Mouse (Mus musculus): ENCODE data around the gene Pum2. TPM values are rescaled to one million over a fixed set of nuclear protein-coding genes. Genes with fewer than 3 reads are reported as not detected.

Pum2 gene
- total RNA-seq, 2 experiments from 2014 or later, result 116 to 149 TPM

DNA sequence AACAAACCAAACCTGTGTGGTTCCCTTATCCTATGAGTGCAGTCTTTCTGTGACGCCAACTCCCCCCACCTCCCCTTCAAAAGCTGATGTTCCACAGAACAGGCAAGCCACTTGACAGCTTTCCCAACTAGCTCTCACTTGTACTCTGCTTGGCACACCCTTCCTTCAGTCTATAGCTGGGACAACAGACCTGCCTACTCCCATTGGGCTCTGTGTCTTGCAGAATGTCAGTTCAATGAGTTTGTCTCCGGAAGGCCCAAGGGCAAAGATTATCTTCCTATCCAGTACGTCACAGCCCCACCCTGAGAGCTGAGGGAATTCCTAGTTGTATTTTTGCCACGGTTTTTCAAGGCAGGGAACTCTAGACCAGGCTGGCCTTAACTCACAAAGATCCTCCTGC, 85.2 kb downstream of the Pum2 start:
- DNase-seq (ENCODE audit: low spot score in 2 of 2), result peak in 1 of 2 experiments; percentile 1

DNA sequence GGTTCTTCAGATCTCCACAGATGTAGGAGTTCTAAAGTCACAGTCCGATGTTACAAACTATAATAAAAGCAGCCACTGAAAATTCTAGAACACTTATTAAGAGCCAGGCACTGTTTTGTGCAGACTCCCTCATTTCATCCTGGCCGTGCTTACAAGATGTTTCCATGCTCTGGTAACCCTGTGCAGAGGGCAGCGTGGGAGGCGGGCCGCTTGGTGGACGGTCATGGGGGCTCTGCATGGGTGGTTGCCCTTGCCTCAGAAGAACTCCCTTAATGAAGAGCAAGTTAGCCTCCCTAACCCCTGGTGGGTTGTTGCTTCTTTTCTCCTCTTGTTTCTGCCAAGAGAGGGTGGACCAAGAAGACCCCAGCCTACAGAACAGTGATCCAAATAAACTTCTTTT, 85.8 kb downstream of the Pum2 start:
- no peak for DNase-seq (ENCODE audit: low spot score in 2 of 2)

GRCm38 (mm10) chr12:8760561-8760960, 86.6 kb downstream of the Pum2 start:
- no peak for DNase-seq (ENCODE audit: low spot score in 2 of 2)

GRCm38 (mm10) chr12:8761058-8761457, 87.1 kb downstream of the Pum2 start:
- DNase-seq (ENCODE audit: low spot score in 2 of 2), result no peak

DNA sequence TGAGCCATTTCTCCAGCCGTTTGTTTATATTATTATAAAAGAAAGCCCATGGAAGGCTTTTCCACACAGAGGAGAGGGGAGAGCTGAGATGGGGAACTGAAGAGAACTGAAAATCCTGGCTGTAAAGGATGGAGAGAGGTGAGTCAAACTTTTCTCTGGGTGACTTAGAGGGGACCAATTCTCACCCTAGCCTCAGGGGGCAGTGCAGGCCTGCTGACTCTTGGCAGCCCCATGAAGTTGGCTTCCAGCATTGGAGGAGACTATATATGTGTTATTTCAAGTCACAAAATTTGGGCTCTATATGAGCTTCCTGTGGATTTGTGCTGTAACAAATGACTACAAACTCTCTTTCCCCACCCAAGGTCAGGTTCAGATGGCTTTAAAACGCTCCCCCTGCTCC, 88.7 kb downstream of the Pum2 start:
- no peak for DNase-seq (ENCODE audit: low spot score in 2 of 2)

DNA sequence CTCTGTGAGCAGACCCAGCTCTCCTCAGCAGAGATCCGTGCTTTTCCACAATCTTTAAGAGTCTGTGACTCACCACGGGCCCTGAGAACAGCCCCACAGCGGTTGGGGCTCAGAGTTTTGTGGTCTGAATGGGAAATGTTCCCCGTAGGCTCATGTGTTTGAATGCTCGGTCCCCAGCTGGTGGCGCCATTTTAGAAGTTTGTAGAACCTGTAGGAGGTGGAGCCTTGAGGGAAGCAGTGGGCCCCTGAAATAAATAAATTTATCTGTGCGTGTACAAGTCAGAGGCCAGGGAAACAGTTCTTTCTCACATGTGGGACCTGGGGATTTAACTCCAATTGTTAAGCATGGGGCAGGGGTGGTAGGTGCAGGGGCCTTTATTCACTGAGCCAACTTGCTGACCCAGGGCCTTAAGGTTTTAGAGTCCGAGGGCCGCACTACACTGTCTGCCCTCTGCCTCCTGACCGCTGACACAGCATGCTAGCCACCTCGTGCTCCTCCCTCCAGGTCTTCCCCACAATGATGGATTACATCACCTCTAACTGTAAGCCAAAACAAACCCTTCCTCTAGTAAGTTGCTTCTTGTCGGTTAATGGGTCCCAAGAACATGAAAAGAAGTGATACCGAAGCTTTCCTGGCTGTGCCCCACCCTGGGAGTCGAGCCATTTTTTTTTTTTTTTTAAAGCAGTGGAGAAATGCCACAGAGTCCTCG, 90.4 kb downstream of the Pum2 start:
- no peak for DNase-seq (ENCODE audit: low spot score in 2 of 2)

DNA sequence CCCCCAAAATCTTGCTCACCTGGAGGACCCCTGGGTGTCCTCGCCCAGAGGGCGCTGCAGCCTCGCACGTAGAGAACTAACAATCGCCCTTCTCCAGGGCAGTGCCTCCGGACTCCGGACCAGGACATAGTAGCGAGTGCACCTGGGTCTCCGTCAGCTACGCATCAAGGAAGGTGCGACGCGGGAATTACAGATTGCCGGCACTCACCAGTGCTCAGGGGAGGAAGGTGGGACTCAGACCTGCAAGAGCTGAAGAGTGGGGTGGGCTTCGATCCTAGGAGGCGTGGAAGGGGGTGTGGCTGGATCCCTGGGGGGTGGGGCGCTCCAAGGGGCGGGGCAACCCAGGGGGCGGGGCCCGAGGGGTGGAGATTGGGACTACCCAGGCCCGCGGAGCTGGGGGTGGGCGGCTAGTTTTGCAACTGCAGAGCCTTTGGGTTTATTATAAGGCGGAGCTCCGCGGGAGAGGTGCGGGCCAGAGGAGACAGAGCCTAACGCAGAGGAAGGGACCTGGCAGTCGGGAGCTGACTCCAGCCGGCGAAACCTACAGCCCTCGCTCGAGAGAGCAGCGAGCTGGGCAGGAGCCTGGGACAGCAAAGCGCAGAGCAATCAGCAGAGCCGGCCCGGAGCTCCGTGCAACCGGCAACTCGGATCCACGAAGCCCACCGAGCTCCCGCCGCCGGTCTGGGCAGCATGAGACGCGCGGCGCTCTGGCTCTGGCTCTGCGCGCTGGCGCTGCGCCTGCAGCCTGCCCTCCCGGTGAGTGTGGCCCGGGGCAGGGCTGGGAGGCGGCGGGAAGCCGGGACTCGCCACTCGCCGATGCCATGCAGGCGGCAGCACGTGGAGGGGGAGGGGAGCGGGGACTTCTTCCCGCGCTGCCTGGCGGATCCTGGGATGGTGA, 97.3 kb downstream of the Pum2 start, which contains the start of gene Sdc1:
Sdc1 (plus strand) TSS at position 378 of the 898 bp plus-strand sequence.
- peak; percentile 62 to 69 for DNase-seq (ENCODE audit: low spot score in 2 of 2)

DNA sequence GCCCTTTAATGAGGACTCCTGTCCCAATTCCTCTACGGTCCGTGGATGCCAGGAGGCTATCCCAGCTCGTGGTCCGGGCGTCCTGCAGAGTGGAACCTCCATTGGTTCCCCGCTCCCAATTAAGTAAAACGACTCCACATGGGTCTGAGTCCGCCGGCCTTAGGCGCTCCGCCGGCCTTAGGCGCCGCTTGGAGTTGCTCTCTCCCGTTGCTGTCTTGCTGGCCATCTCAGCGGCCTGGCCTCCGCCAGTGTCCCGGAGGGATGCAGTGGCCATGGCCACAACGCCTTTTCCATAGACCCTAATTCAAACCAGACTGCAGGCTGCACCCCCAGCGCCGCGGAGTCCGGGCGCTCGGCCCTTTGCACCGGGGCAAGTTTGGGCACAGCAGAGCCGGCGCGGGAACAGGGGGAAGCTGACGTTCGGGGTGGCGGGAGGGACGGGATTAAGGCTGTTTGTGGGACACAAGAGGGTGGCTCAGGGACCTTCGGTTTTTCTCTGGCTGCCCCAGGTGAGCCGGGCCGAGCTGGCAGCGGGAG, 98.0 kb downstream of the Pum2 start:
- no peak for DNase-seq (ENCODE audit: low spot score in 2 of 2)

DNA sequence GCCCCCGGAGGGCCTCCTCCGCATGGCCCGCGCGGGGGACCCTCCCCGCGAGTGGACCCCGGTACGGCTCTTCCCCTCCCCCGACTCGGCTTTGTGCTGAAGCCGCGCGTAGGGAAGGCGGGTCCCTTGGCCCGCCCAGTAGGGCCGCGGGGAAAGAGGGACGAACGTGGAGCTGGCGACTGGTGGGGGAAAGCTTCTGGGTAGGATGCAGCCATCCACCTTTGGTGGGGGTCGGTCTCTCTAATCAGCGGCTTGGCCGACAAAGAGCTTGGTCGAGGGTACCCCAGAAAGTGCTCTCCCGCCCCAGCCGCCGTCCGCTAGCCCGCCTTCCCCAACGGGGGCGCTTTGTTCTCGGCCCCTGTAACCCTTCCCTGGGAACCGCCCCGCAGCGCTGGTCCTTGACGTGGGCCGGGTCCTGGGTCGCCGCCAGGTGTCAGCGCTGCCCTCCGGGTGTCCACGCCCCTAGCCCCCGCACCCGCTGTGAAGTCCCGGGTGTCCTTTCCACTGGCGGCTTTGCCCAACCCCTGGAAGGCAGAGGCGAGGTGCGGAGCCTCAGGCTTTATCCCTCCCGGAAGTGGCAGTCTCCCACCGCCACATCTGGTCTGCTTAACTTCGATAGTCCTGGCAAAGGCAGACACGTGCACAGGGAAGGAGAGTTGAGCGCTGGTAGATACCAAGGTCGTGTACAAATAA, 98.7 kb downstream of the Pum2 start:
- DNase-seq (ENCODE audit: low spot score in 2 of 2), result peak; percentile 29 to 47

GRCm38 (mm10) chr12:8773336-8773735, 99.4 kb downstream of the Pum2 start:
- no peak for DNase-seq (ENCODE audit: low spot score in 2 of 2)

DNA sequence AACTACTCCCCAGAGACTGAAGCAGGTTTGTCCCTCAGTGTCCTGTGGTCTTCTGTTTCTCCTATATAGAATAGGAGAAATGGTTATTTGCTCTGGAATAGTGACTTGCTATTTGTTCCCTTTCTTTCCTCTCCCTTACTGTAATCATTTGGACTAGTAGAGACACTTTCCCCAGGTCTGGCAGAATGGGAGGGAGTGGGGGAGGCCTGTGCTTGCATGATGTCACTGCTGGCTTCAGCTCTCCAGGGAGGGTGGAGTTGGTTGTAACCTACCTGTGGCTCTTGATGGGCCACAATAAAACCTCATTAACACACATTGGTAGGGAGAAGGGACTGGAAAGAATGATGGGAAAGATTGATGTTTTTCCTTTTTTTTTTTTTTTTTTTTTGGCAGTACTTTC, 100.2 kb downstream of the Pum2 start:
- no peak for DNase-seq (ENCODE audit: low spot score in 2 of 2)

- no peak for DNase-seq (ENCODE audit: low spot score in 2 of 2)
Observed at GRCm38 (mm10) chr12:8776206-8776605, 102.3 kb downstream of the Pum2 start.

DNA sequence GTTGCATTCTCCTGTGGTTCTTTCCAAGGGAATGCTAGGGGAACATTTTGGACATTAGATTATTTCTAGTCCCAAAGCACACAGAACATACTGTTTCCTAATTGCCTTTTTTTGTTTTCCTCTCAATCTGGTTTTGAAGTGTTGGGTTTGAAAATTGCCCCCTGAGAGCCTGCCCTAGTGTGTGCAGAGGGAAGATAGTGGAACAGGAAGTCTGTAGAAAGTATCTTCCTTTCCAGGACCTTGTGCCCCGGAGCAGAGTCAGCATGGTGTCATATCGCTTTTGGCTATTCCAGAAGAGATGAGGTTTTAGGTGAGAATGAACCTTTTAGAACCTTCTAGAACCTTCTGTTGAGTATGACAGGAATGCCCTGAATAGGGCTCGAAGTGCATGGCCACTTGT, 102.8 kb downstream of the Pum2 start:
- no peak for DNase-seq (ENCODE audit: low spot score in 2 of 2)

DNA sequence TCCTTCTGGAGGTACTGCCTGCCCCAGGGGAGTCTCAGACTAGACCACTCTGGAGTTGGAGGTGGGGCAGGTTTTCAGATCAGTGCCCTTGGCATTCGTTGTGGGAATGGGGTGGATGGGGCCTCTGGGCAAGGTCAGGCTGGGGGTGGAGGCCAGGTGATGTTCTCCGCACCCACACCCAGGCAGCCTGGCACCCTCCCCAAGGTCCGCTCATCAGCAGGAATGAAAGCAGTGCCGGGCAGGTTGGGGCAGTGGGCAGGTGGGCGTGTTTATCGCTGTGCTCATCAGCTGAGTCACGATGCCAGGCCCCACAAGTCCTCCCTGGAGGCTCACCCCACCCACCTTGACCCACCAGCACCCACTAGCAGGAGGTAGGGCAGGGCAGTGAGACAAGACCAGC, 104.2 kb downstream of the Pum2 start:
- DNase-seq (ENCODE audit: low spot score in 2 of 2), result no peak

DNA sequence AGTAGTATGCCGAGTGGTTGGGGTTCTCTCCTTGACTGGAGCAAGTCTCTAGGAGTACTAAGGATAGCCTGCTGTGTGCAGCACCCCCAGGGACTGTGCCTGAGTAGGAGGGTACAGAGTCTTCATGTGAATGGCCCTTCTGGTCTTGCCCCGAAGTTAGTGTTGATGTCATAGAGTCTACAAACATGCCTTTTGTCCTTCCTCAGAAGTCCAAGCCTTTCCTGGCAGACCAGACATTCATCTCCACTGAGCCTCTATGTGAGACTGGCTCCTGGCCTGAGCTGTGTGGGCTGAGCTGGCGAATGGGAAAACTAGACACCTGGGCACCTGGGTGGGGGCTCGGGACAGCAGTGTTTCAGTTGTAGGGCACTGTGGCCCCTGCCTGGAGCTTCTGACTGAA, 105.9 kb downstream of the Pum2 start:
- no peak for DNase-seq (ENCODE audit: low spot score in 2 of 2)

DNA sequence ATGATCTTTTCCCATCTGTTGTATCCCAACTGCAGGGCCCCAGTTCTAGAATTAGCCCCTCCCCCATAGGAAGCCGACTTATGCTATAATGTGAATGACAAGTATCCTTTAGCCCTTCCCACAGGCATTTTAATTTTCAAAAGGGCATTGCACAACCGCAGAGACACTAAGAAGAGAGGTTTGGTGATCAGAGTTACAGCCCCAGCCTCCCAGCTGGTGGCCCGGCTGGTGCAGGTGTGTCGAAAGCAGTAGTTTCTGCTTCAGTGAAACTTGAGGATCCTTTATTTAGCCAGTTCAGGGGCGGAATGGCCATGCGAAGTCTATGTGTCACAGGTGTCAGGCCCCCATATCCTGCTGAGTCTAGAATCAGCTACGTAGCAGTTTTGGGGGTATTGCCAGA, 107.2 kb downstream of the Pum2 start:
- DNase-seq (ENCODE audit: low spot score in 2 of 2), result no peak

GRCm38 (mm10) chr12:8781681-8782378, 107.9 kb downstream of the Pum2 start:
- DNase-seq (ENCODE audit: low spot score in 2 of 2), result peak in 1 of 2 experiments; percentile 39

DNA sequence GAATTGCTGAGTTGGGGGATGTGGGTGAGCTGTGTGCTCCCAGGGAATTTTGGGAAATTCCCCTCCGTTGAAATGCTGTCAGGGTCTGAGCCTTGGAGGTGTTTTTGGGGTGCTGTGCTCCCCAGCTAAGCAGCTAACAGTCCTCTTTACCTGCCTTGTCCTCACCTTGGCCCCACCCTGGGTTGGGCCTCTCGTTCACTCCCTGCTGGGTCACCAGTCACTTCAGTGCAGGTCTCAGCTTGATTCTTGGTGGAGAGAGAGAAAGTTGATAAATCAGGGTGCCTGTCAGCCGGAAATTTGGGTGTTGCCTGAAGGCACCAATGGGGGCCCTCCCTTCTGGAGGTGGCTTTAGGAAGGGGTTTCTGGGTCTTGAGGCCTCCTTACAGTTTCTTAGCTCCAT, 108.6 kb downstream of the Pum2 start:
- DNase-seq (ENCODE audit: low spot score in 2 of 2), result no peak

DNA sequence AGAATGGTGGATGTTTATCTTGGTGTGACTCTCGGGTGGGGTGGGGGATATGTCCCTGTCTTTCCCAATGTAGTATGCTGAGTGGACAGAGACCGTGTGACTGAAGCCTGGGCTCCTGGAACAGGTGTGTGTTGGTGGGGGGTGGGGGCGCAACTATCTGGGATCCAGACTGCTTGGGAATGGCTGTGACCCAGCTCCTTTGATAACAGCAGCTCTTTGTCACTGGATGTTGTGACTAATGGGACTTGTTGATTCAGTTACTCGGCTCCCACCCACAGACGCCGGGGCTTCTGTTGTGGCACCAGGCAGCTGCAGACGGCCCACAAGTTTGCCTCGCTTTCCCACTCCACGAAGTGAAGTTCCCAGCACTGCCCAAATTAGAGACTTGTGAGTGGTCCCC, 110.3 kb downstream of the Pum2 start:
- no peak for DNase-seq (ENCODE audit: low spot score in 2 of 2)

DNA sequence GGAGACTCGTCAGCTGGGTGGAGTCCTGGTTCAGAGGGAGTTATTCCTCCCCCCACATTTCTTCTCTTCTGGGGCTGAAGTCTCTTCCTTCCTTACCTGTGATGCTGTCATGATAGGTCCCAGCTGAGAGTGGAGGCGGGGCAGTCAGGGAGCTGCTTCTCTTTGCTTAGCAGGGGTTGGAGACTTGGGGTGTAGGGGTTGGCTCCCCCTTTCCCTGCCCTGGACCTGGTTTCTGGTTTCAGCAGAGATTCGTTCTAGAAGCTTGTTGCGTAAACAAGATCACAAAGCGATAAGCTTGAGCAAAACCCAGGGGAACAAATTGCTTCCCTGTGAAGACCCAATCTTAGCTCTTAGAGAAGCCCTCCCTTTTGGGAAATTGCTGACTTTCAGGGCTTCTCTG, 112.5 kb downstream of the Pum2 start:
- no peak for DNase-seq (ENCODE audit: low spot score in 2 of 2)

All from adrenal gland, adult 18-20 months (tissue).